9 mouse cellular contexts compared by ENCODE assay signal in the genomic region with DNA sequence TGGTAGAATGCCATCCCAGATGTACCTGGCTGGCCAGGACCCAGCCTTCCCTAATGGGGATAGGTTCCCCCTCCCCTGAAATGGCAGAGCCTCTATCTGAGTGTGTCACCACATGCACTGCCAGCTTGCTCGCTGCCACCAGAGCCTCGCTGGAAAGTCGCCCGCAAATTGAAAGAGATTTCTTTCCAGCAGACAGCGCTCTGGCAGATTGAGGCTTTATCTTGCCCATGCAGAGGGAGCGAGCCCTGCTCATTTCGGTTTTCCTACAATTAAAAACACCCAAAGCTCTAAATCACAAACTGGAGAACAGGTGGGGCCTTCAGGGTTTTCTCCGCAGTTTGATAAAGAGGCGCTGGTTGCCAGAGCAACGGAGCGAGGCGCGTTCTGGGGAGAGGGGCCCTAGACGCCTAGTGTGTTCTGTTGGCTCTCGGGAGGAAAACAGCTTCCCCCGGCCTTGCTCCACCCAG. TPM values are rescaled to one million over a fixed set of nuclear protein-coding genes. Genes with fewer than 3 reads are reported as not detected.
DNase-seq lines count a peak whose midpoint lies in the region; ATAC-seq and TF ChIP-seq lines count a peak whose summit lies in the region.
"Had no signal": no experiment of that assay in that cellular context is flagged by ENCODE, and none has a peak within 500 bp of the region (broad histone marks: within the 10 kb centered on the region; RNA-seq: fewer than 3 reads in every experiment).

No protein-coding gene starts in this region.

- H3K36me3 ChIP-seq in liver, embryonic 11.5 days (ENCODE audit: control insufficient read depth, insufficient read depth, low read length), result no peaks in the 10 kb centered on the region
- no peaks in the 10 kb centered on the region for H3K36me3 ChIP-seq in liver, embryonic 12.5 days
- H3K36me3 ChIP-seq in midbrain, postnatal 0 days (ENCODE audit: insufficient read depth, low read length), result no peaks in the 10 kb centered on the region

- no peak overlapping the region for H3K4me3 ChIP-seq in liver, embryonic 11.5 days (ENCODE audit: low read depth, low read length)
- no peak overlapping the region for H3K4me3 ChIP-seq in liver, embryonic 12.5 days
- no peak overlapping the region for H3K4me3 ChIP-seq in midbrain, postnatal 0 days (ENCODE audit: low read depth, low read length)
- H3K4me3 ChIP-seq: heart, adult 2 months had no signal

- no peak overlapping the region for H3K27ac ChIP-seq in liver, embryonic 11.5 days (ENCODE audit: low read depth, low read length)
- H3K27ac ChIP-seq in liver, embryonic 12.5 days, result no peak overlapping the region
- H3K27ac ChIP-seq in midbrain, postnatal 0 days (ENCODE audit: low read depth, low read length), result peak overlapping the region; percentile 70
- H3K27ac ChIP-seq: heart, adult 2 months had no signal

- H3K9ac ChIP-seq in liver, embryonic 11.5 days (ENCODE audit: low read depth, low read length), result no peak overlapping the region
- no peak overlapping the region for H3K9ac ChIP-seq in liver, embryonic 12.5 days
- no peak overlapping the region; the same call in 1 of the 2 replicates for H3K9ac ChIP-seq in midbrain, postnatal 0 days (replicated peaks; ENCODE audit: low read length, poor library complexity, severe bottlenecking)

- no peak for ATAC-seq in liver, embryonic 11.5 days (replicated peaks; ENCODE audit: low FRiP score)
- no peak for ATAC-seq in liver, embryonic 12.5 days
- ATAC-seq in hematopoietic stem cell, adult 5-6 weeks (replicated peaks in 1 of 2; ENCODE audit: insufficient read depth in 1 of 2, low FRiP score in 2 of 2, low TSS enrichment in 1 of 2, low read depth in 1 of 2, poor library complexity in 2 of 2, severe bottlenecking in 2 of 2), result peak; percentile 49 to 51
- peak; percentile 63 for ATAC-seq in midbrain, postnatal 0 days (ENCODE audit: low FRiP score)

- no peaks in the 10 kb centered on the region for H3K27me3 ChIP-seq in liver, embryonic 11.5 days (replicated peaks; ENCODE audit: control insufficient read depth, insufficient read depth, low read length)
- peaks cover 19% of the 10 kb centered on the region for H3K27me3 ChIP-seq in liver, embryonic 12.5 days (replicated peaks)
- H3K27me3 ChIP-seq in midbrain, postnatal 0 days (ENCODE audit: insufficient read depth, low read length), result no peaks in the 10 kb centered on the region

- WGBS in liver, embryonic 11.5 days, result 35% methylated on average over 16 of the region's 16 CpGs
- WGBS in liver, embryonic 12.5 days (ENCODE audit: insufficient replicate concordance), result 19% methylated on average over 16 of the region's 16 CpGs
- WGBS in midbrain, postnatal 0 days, result 28% methylated on average over 16 of the region's 16 CpGs

- peak overlapping the region; percentile 5; the same call in 1 of the 2 replicates for H3K4me2 ChIP-seq in liver, embryonic 11.5 days
- H3K4me2 ChIP-seq in liver, embryonic 12.5 days, result no peak overlapping the region
- no peak overlapping the region for H3K4me2 ChIP-seq in midbrain, postnatal 0 days (ENCODE audit: low read depth, low read length, poor library complexity, severe bottlenecking)

- H3K4me1 ChIP-seq in liver, embryonic 11.5 days (replicated peaks; ENCODE audit: control insufficient read depth, insufficient read depth, low read length), result peaks cover 5% of the 10 kb centered on the region
- H3K4me1 ChIP-seq in liver, embryonic 12.5 days, result peaks cover 20% of the 10 kb centered on the region
- H3K4me1 ChIP-seq in midbrain, postnatal 0 days (ENCODE audit: insufficient read depth, low read length), result no peaks in the 10 kb centered on the region; the same call in 1 of the 2 replicates

- no peak for DNase-seq in liver, embryonic 11.5 days (ENCODE audit: low spot score)
- DNase-seq in cerebellum, postnatal 10 days, result peak; percentile 93 to 95
- peak; percentile 84 for DNase-seq in midbrain, postnatal 0 days (ENCODE audit: low spot score)
- DNase-seq in ovary, postnatal 36 days (ENCODE audit: low spot score), result no peak
- no peak for DNase-seq in kidney, adult 11 months
- no peak for DNase-seq in ovary, postnatal 10 days (ENCODE audit: low spot score)

- H3K9me3 ChIP-seq in liver, embryonic 11.5 days (ENCODE audit: control insufficient read depth, low read length), result 0 out of 2 replicates have a peak, but pooled peaks cover 2% of the 10 kb centered on the region
- peaks cover 6% of the 10 kb centered on the region; the same call in 1 of the 2 replicates for H3K9me3 ChIP-seq in liver, embryonic 12.5 days (replicated peaks)
- H3K9me3 ChIP-seq in midbrain, postnatal 0 days (ENCODE audit: low read length), result no peaks in the 10 kb centered on the region

- peak; percentile 3; the same call in 1 of the 2 replicates for TF ChIP-seq CTCF in midbrain, postnatal 0 days (IDR thresholded peaks at IDR 0.05)

RNA-seq across cellular contexts. Expression of a gene that starts 37.4 kb away (rescaled TPM):
- polyA plus RNA-seq in liver, embryonic 11.5 days (2014; fragmentation: Nextera tagmentation; extraction: Ambion mirVana), result 6.7 TPM in 2 replicates
- 5.8 and 6.1 TPM in 2 replicates for polyA plus RNA-seq in liver, embryonic 12.5 days (2016; fragmentation: Nextera tagmentation; extraction: Ambion mirVana)
- total RNA-seq in hematopoietic stem cell, adult 5-6 weeks (2017), result 1.8 and 5.8 TPM in 2 replicates
- total RNA-seq in midbrain, postnatal 0 days (2014; rRNA removed), result 52.8 and 67.5 TPM in 2 replicates
- polyA plus RNA-seq in midbrain, postnatal 0 days (2015; fragmentation: Nextera tagmentation; extraction: Ambion mirVana), result 25.5 and 27.5 TPM in 2 replicates

RNA-seq across cellular contexts. Expression of a gene that starts 40.3 kb away (rescaled TPM):
- polyA plus RNA-seq in liver, embryonic 11.5 days (2014; fragmentation: Nextera tagmentation; extraction: Ambion mirVana), result 10.9 and 11.1 TPM in 2 replicates
- 8.8 and 8.9 TPM in 2 replicates for polyA plus RNA-seq in liver, embryonic 12.5 days (2016; fragmentation: Nextera tagmentation; extraction: Ambion mirVana)
- 12.9 and 21.4 TPM in 2 replicates for total RNA-seq in hematopoietic stem cell, adult 5-6 weeks (2017)
- 114 and 142 TPM in 2 replicates for total RNA-seq in midbrain, postnatal 0 days (2014; rRNA removed)
- polyA plus RNA-seq in midbrain, postnatal 0 days (2015; fragmentation: Nextera tagmentation; extraction: Ambion mirVana), result 17.4 and 19.4 TPM in 2 replicates

RNA-seq across cellular contexts. Expression of a gene that starts 48.8 kb away (rescaled TPM):
- polyA plus RNA-seq in liver, embryonic 11.5 days (2014; fragmentation: Nextera tagmentation; extraction: Ambion mirVana), result 11,958 and 12,749 TPM in 2 replicates
- 7,775 and 7,997 TPM in 2 replicates for polyA plus RNA-seq in liver, embryonic 12.5 days (2016; fragmentation: Nextera tagmentation; extraction: Ambion mirVana)
- 2,681 and 4,323 TPM in 2 replicates for total RNA-seq in hematopoietic stem cell, adult 5-6 weeks (2017)
- 5,191 and 5,200 TPM in 2 replicates for total RNA-seq in midbrain, postnatal 0 days (2014; rRNA removed)
- 15,915 and 17,004 TPM in 2 replicates for polyA plus RNA-seq in midbrain, postnatal 0 days (2015; fragmentation: Nextera tagmentation; extraction: Ambion mirVana)

Comparison
In these comparisons a context has a peak if more than half of its experiments do, and no peak if none do; other contexts are left out.
1. ATAC-seq: peak in hematopoietic stem cell, adult 5-6 weeks (2 of 2) and midbrain, postnatal 0 days (single experiment); none in liver, embryonic 11.5 days (single experiment) and liver, embryonic 12.5 days (single experiment).
2. DNase-seq: peak in cerebellum, postnatal 10 days (2 of 2) and midbrain, postnatal 0 days (single experiment); none in liver, embryonic 11.5 days (single experiment), ovary, postnatal 36 days (single experiment), kidney, adult 11 months (single experiment) and ovary, postnatal 10 days (single experiment).